ENCODE assay signal across 8 mouse cellular contexts in the genomic region with DNA sequence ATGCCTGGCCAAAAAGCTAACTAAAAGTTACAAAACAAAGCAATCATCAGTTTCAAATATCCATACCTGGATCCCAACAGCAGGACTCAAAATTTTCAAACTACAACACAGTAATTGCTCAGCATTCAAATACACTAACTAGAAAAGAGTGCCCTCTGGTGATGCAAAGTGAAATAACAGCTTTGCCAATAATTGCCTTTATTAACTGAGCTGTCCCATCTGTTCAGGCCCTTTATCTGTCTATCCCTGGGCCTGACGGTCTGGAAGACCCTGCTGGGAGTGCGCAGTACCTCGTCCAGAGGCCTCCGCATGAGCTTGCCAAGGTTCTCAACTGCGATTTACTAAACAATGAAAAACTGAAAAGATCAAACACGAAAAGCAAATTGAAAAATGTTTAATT. TPM values are rescaled to one million over a fixed set of nuclear protein-coding genes. Genes with fewer than 3 reads are reported as not detected.
DNase-seq lines count a peak whose midpoint lies in the region; ATAC-seq lines count a peak whose summit lies in the region.
"Had no signal": no experiment of that assay in that cellular context is flagged by ENCODE, and none has a peak within 500 bp of the region (broad histone marks: within the 10 kb centered on the region; RNA-seq: fewer than 3 reads in every experiment).

No protein-coding gene starts in this region.

- peak; percentile 13 for DNase-seq in right cerebral cortex, postnatal 4 days
- DNase-seq in right cerebral cortex, postnatal 14 days = no peak
- peak; percentile 65 for DNase-seq in embryo, embryonic 10 days (ENCODE audit: low spot score)
- peak; percentile 47 for DNase-seq in kidney, postnatal 10 days
- DNase-seq in lung, postnatal 25 days (ENCODE audit: low spot score) = peak; percentile 26
- DNase-seq in thymus, postnatal 4 days = peak; percentile 18

- peak; percentile 57 for ATAC-seq in activated CD4-positive, CD25-positive, alpha-beta regulatory T cell, adult 4 months

RNA-seq across cellular contexts. Expression of a gene that starts 58.1 kb away (rescaled TPM):
- 10 to 100 TPM in 1 of 2 experiments, 1 to 10 TPM in 1; 7.6 to 14.4 TPM for polyA plus RNA-seq in activated CD4-positive, CD25-positive, alpha-beta regulatory T cell, adult 4 months (2017; shearing (Covaris generic))

RNA-seq across cellular contexts. Expression of a gene that starts 58.3 kb away (rescaled TPM):
- not detected for polyA plus RNA-seq in activated CD4-positive, CD25-positive, alpha-beta regulatory T cell, adult 4 months (2017; shearing (Covaris generic))
- polyA plus RNA-seq: macrophage had no signal
